Mouse (Mus musculus) embryonic facial prominence, embryonic 10.5 days (tissue): ENCODE data around the gene Tenm2. TPM values are rescaled to one million over a fixed set of nuclear protein-coding genes. Genes with fewer than 3 reads are reported as not detected.

ENCODE experiments used
- DNase-seq: peaks from one replicate; pipeline ENCODE4 v3.0.0-alpha.2; 2017; ENCODE audit warnings: low spot score
- H3K27ac ChIP-seq: fragments of 300-500 bp; sonication (generic); replicated peaks from 2 replicates; pipeline ENCODE4 v1.5.1; 2016; ENCODE audit warnings: mild to moderate bottlenecking
- H3K27me3 ChIP-seq: fragments of 300-500 bp; sonication (generic); replicated peaks from 2 replicates; pipeline ENCODE4 v1.6.1; 2016; ENCODE audit warnings: low read depth, mild to moderate bottlenecking; ENCODE audit not compliant: poor library complexity, severe bottlenecking
- H3K36me3 ChIP-seq: fragments of 300-500 bp; sonication (generic); replicated peaks from 2 replicates; pipeline ENCODE4 v1.6.1; 2016; ENCODE audit warnings: mild to moderate bottlenecking, moderate library complexity
- H3K4me1 ChIP-seq: fragments of 300-500 bp; sonication (generic); 2 replicates; pipeline ENCODE4 v1.6.1; 2016
- H3K4me3 ChIP-seq: fragments of 300-500 bp; sonication (generic); 2 replicates; pipeline ENCODE4 v1.5.1; 2016; ENCODE audit warnings: mild to moderate bottlenecking, moderate library complexity
- H3K9me3 ChIP-seq: fragments of 300-500 bp; sonication (generic); 2 replicates; pipeline ENCODE4 v1.6.1; 2016; ENCODE audit warnings: mild to moderate bottlenecking
- WGBS: fragments of 180-500 bp; shearing (Covaris S2); methylation state at CpG from one replicate; pipeline ENCODE4 v1.1.7; 2016; 5-methylcytosine and 5-hydroxymethylcytosine counted together
- polyA plus RNA-seq: library from polyadenylated mRNA; unstranded; fragments of >200 nt; fragmentation: Nextera tagmentation; extraction: Ambion mirVana; gene quantifications from 2 replicates; pipeline ENCODE4 v1.2.1, GENCODE M21; 2016

Tenm2 gene
- polyA plus RNA-seq, 1 experiment from 2014 or later = 1.8 TPM

- DNase-seq = no peak
- Histone ChIP-seq H3K36me3 (no peaks in the 10 kb centered on the region), H3K9me3 (no peaks in the 10 kb centered on the region), H3K4me3 (no peak overlapping the region), H3K27ac (no peak overlapping the region), H3K4me1 (no peaks in the 10 kb centered on the region), H3K27me3 (no peaks in the 10 kb centered on the region)
- WGBS = 93% methylated on average over 6 of the region's 6 CpGs
Observed at GRCm38 (mm10) chr11:37177426-37177825, 58.3 kb downstream of the Tenm2 start.

GRCm38 (mm10) chr11:37153933-37154880 is 81.6 kb downstream of the Tenm2 start:
- no peak overlapping the region for H3K4me3 ChIP-seq
- 36% methylated on average over 13 of the region's 13 CpGs for WGBS

GRCm38 (mm10) chr11:37153382-37153781 is 82.4 kb downstream of the Tenm2 start:
- Histone ChIP-seq H3K4me3 (no peak overlapping the region), H3K27me3 (peaks cover 8% of the 10 kb centered on the region), H3K27ac (no peak overlapping the region), H3K4me1 (no peaks in the 10 kb centered on the region), H3K9me3 (no peaks in the 10 kb centered on the region), H3K36me3 (no peaks in the 10 kb centered on the region)
- no peak for DNase-seq
- WGBS = 48% methylated on average over 5 of the region's 5 CpGs

More at GRCm38 (mm10) chr11:37153933-37154880, 81.6 kb downstream of the Tenm2 start:
- Histone ChIP-seq H3K4me1 (no peaks in the 10 kb centered on the region), H3K27ac (no peak overlapping the region), H3K36me3 (no peaks in the 10 kb centered on the region), H3K9me3 (no peaks in the 10 kb centered on the region), H3K27me3 (peaks cover 8% of the 10 kb centered on the region)
- no peak for DNase-seq

- 77% methylated on average over 1 of the region's 1 CpGs for WGBS
- Histone ChIP-seq H3K4me1 (no peaks in the 10 kb centered on the region), H3K27me3 (no peaks in the 10 kb centered on the region; the same call in 1 of the 2 replicates), H3K9me3 (no peaks in the 10 kb centered on the region), H3K4me3 (no peak overlapping the region), H3K36me3 (no peaks in the 10 kb centered on the region), H3K27ac (no peak overlapping the region)
- no peak for DNase-seq
Observed at GRCm38 (mm10) chr11:37150011-37150410, 85.8 kb downstream of the Tenm2 start.

- 88% methylated on average over 6 of the region's 6 CpGs for WGBS
- Histone ChIP-seq H3K4me1 (no peaks in the 10 kb centered on the region), H3K9me3 (no peaks in the 10 kb centered on the region), H3K27me3 (no peaks in the 10 kb centered on the region), H3K36me3 (no peaks in the 10 kb centered on the region), H3K4me3 (no peak overlapping the region), H3K27ac (no peak overlapping the region)
- no peak for DNase-seq
Observed at GRCm38 (mm10) chr11:37143996-37144395, 91.8 kb downstream of the Tenm2 start.

- Histone ChIP-seq H3K36me3 (no peaks in the 10 kb centered on the region), H3K27me3 (no peaks in the 10 kb centered on the region), H3K27ac (no peak overlapping the region), H3K9me3 (no peaks in the 10 kb centered on the region), H3K4me3 (no peak overlapping the region), H3K4me1 (no peaks in the 10 kb centered on the region)
- WGBS = 85% methylated on average over 2 of the region's 2 CpGs
- DNase-seq = no peak
Observed at GRCm38 (mm10) chr11:37143478-37143877, 92.3 kb downstream of the Tenm2 start.

GRCm38 (mm10) chr11:37128893-37129292 is 106.9 kb downstream of the Tenm2 start:
- Histone ChIP-seq H3K27me3 (no peaks in the 10 kb centered on the region), H3K4me1 (no peaks in the 10 kb centered on the region), H3K36me3 (no peaks in the 10 kb centered on the region), H3K9me3 (no peaks in the 10 kb centered on the region), H3K4me3 (no peak overlapping the region), H3K27ac (no peak overlapping the region)
- DNase-seq = no peak
- 81% methylated on average over 2 of the region's 2 CpGs for WGBS

GRCm38 (mm10) chr11:37118058-37118457 is 117.7 kb downstream of the Tenm2 start:
- no peak for DNase-seq
- Histone ChIP-seq H3K4me3 (no peak overlapping the region), H3K4me1 (0 out of 2 replicates have a peak, but pooled peaks cover 4% of the 10 kb centered on the region), H3K27me3 (no peaks in the 10 kb centered on the region), H3K9me3 (no peaks in the 10 kb centered on the region), H3K36me3 (no peaks in the 10 kb centered on the region), H3K27ac (no peak overlapping the region)

- Histone ChIP-seq H3K9me3 (no peaks in the 10 kb centered on the region), H3K27ac (no peak overlapping the region), H3K4me1 (0 out of 2 replicates have a peak, but pooled peaks cover 4% of the 10 kb centered on the region), H3K4me3 (no peak overlapping the region), H3K27me3 (no peaks in the 10 kb centered on the region), H3K36me3 (no peaks in the 10 kb centered on the region)
- WGBS = 75% methylated on average over 4 of the region's 4 CpGs
- no peak for DNase-seq
Observed at GRCm38 (mm10) chr11:37115188-37115587, 120.6 kb downstream of the Tenm2 start.

- no peaks in the 10 kb centered on the region for H3K9me3 ChIP-seq
- WGBS = 61% methylated on average over 2 of the region's 2 CpGs
- no peaks in the 10 kb centered on the region for H3K36me3 ChIP-seq
- no peaks in the 10 kb centered on the region for H3K4me1 ChIP-seq
- H3K27me3 ChIP-seq = no peaks in the 10 kb centered on the region
- DNase-seq = no peak
- no peak overlapping the region for H3K4me3 ChIP-seq
- no peak overlapping the region for H3K27ac ChIP-seq
Observed at GRCm38 (mm10) chr11:37107069-37107468, 128.7 kb downstream of the Tenm2 start.

- no peak for DNase-seq
- H3K36me3 ChIP-seq = no peaks in the 10 kb centered on the region
- H3K9me3 ChIP-seq = no peaks in the 10 kb centered on the region
- H3K27me3 ChIP-seq = no peaks in the 10 kb centered on the region
- WGBS = 89% methylated on average over 5 of the region's 5 CpGs
- no peak overlapping the region for H3K4me3 ChIP-seq
- no peak overlapping the region for H3K27ac ChIP-seq
- no peaks in the 10 kb centered on the region for H3K4me1 ChIP-seq
Observed at GRCm38 (mm10) chr11:37079403-37079802, 156.4 kb downstream of the Tenm2 start.

GRCm38 (mm10) chr11:37076989-37077598 is 158.7 kb downstream of the Tenm2 start:
- Histone ChIP-seq H3K9me3 (no peaks in the 10 kb centered on the region), H3K27ac (no peak overlapping the region), H3K36me3 (no peaks in the 10 kb centered on the region), H3K4me3 (no peak overlapping the region), H3K4me1 (no peaks in the 10 kb centered on the region), H3K27me3 (no peaks in the 10 kb centered on the region)
- DNase-seq = no peak
- 91% methylated on average over 5 of the region's 5 CpGs for WGBS

- no peaks in the 10 kb centered on the region for H3K27me3 ChIP-seq
- no peak overlapping the region for H3K27ac ChIP-seq
- H3K9me3 ChIP-seq = no peaks in the 10 kb centered on the region
- no peak overlapping the region for H3K4me3 ChIP-seq
- WGBS = 92% methylated on average over 10 of the region's 10 CpGs
- DNase-seq = no peak
- H3K4me1 ChIP-seq = no peaks in the 10 kb centered on the region
- H3K36me3 ChIP-seq = no peaks in the 10 kb centered on the region
Observed at GRCm38 (mm10) chr11:37075349-37075748, 160.4 kb downstream of the Tenm2 start.
